Mouse (Mus musculus) CD4-positive naive resting alpha-beta T cell, adult 76 days (primary cell): ENCODE measurements around the gene Olfr679. TPM values are rescaled to one million over a fixed set of nuclear protein-coding genes. Genes with fewer than 3 reads are reported as not detected.

Experiments
- total RNA-seq: library from RNA; stranded (reverse); gene quantifications from one replicate; pipeline ENCODE4 v1.2.4, GENCODE M21; 2023

Gene Olfr679
- total RNA-seq = not detected

DNA sequence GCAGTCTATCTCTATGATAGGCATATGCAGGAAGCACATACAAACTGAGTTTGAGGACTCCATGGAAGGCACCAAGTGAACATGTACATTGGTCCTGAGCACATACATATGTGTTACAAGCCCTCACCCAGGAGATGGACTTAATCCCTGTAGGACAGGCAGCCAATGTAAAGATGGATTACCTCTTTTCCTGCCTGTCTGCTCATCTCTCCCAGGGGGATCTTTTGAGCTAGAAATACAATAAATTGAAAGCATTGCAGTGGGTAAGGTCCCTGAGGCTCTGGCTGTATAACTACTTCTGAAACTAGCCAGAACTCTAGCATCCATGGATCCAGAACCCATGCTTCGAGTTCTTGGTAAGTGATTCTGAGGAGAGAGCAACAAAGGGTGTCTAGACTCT, at the start of gene Olfr679:
Gene Olfr679, plus strand, starts transcription at position 301 of the 400 bp plus-strand sequence.

DNA sequence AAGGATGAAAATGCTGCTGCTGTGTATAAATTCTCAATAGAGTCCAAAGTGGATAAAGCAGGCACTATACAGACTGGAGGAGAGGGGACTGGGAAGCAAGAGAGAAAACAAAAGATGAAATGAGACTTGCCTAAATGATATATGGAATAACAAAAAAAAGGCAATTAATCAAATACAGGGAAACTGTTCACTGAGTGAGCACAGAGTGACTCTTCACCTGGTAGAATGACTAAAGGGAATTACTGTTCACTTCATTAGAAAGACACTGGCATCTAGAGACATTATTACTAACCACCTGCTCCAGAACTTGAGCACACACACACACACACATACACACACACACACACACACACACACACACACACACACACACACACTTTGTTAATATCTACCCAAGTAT, 48.6 kb upstream of the Olfr679 start, which contains the start of gene Olfr676:
Gene Olfr676, plus strand, starts transcription at position 301 of the 400 bp plus-strand sequence.

DNA sequence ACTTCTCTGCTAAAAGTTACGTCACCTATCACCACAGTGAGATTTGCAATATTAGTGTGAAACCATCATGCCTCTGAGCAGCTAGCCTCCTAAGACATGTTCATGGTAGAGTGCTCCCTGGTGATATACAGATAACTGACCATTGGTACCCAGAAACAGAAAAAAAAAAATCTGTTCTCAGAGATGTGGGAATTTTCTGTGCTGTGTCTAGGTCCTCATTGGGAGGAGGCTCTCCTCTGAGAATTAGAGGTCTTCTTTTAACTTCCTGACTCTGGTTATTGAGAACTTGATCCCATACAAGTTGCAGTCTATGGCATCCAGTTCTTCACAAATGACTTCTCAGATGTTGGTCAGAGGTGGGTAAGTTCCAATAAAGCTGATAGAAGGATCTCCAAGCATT, 16.8 kb upstream of the Olfr679 start, which contains the start of gene Olfr678:
Gene Olfr678, plus strand, starts transcription at position 301 of the 400 bp plus-strand sequence.

DNA sequence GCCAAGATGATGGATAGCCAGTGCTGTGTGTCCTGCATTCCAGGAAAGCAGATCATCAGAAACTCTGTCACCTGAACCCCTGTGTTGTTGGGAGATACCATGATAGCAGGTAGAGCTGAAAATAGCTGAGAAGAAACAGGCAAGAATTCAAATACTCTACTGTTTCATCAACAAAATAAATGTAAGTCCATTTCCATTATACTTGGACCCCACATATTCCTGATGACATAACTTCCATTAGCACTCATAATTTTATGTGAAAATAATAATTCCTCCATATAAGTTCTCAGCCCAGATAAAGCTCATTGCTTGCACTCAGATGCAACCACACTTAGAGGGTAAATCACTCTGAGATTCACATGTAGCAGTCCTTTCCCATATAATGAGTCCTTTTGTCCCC, 11.7 kb downstream of the Olfr679 start, which contains the start of gene Olfr680-ps1:
Gene Olfr680-ps1, minus strand, starts transcription at position 101 of the 400 bp plus-strand sequence.

DNA sequence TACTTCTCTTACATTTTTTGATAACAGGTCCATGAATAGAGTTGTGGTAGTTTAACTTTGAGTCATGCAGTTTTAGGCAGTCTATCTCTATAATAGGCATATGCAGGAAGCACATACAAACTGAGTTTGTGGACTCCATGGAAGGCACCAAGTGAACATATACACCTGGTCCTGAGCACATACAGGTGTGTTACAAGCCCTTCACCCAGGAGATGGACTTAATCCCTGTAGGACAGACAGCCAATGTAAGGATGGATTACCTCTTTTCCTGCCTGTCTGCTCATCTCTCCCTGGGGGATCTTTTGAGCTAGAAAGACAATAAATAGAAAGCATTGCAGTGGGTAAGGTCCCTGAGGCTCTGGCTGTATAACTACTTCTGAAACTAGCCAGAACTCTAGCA, 35.5 kb downstream of the Olfr679 start, which contains the start of gene Olfr681:
Gene Olfr681, plus strand, starts transcription at position 301 of the 400 bp plus-strand sequence.

Other genes starting within 250 kb of the Olfr679 start
- not detected for gene Usp17lb, start 238.6 kb upstream of the Olfr679 start, total RNA-seq
- gene Usp17la, start 224.2 kb upstream of the Olfr679 start, total RNA-seq = not detected
- gene Olfr665, start 203.2 kb upstream of the Olfr679 start, total RNA-seq = not detected
- gene Olfr666, start 185.3 kb upstream of the Olfr679 start, total RNA-seq = not detected
- not detected for gene Olfr667, start 159.7 kb upstream of the Olfr679 start, total RNA-seq
- not detected for gene Olfr668, start 153.1 kb upstream of the Olfr679 start, total RNA-seq
- not detected for gene Olfr669, start 147.0 kb upstream of the Olfr679 start, total RNA-seq
- not detected for gene Olfr670, start 118.6 kb upstream of the Olfr679 start, total RNA-seq
- gene Olfr671, start 102.1 kb upstream of the Olfr679 start, total RNA-seq = not detected
- not detected for gene Olfr672, start 79.2 kb upstream of the Olfr679 start, total RNA-seq
- not detected for gene Olfr675, start 52.7 kb upstream of the Olfr679 start, total RNA-seq
- not detected for gene Olfr676, start 48.5 kb upstream of the Olfr679 start, total RNA-seq
- gene Olfr677, start 29.8 kb upstream of the Olfr679 start, total RNA-seq = not detected
- not detected for gene Olfr678, start 16.7 kb upstream of the Olfr679 start, total RNA-seq
- gene Olfr680-ps1, start 11.6 kb downstream of the Olfr679 start, total RNA-seq = not detected
- not detected for gene Olfr681, start 35.6 kb downstream of the Olfr679 start, total RNA-seq
- gene Olfr683, start 65.8 kb downstream of the Olfr679 start, total RNA-seq = not detected
- gene Olfr684, start 82.4 kb downstream of the Olfr679 start, total RNA-seq = not detected
- gene Olfr685, start 104.8 kb downstream of the Olfr679 start, total RNA-seq = not detected
- gene Olfr686, start 126.3 kb downstream of the Olfr679 start, total RNA-seq = not detected
- gene Olfr688, start 206.9 kb downstream of the Olfr679 start, total RNA-seq = not detected
- gene Olfr689, start 230.0 kb downstream of the Olfr679 start, total RNA-seq = not detected